Mouse (Mus musculus): ENCODE data around the gene Gm20708.

DNA sequence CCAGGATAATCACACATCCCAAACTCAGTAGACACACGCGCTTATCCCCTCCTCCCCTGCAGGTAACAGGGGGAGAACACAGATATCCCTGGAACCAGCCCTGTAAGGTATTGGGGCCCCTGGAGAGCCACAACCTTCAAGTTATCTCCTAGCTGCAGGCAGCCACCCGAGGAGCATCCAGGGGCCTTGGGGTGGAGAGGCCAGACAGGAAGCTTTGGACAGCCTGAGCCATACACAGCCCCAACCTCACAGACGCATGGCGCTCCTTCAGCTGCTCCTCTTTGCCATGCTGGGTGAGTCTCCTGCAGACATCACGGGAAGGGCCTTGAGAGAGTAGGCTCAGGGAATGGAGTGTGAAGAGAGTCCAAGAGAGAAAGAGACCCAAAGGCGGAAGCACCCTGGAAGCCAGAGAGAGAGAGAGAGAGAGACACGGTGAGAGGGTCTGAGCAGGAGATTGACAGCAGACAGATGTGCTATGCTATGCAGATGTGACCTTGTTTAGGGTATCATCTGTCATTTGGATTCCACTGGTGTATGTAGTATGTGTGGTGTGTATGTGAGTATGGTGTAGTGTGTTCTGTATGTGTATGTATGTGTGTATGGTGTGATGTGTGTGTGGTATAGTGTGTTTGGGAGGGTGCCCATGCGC, 11.8 kb upstream of the Gm20708 start, which contains the start of gene 6030468B19Rik:
- TF ChIP-seq POLR2A (IDR thresholded peaks at IDR 0.05; ENCODE audit: control insufficient read depth, low read depth, low read length) (no peak), CTCF (IDR thresholded peaks at IDR 0.05; ENCODE audit: control insufficient read depth, insufficient read depth, insufficient replicate concordance, low read depth, low read length) (no peak)
